Mouse (Mus musculus): ENCODE data around the gene Tor1aip1. TPM values are rescaled to one million over a fixed set of nuclear protein-coding genes. Genes with fewer than 3 reads are reported as not detected.

Tor1aip1 gene
- polyA plus RNA-seq, 1 experiment = 17.5 TPM

- WGBS = 86% methylated on average over 1 of the region's 1 CpGs
- H3K27ac ChIP-seq (ENCODE audit: insufficient read depth, low read length) = no peak overlapping the region
- H3K27me3 ChIP-seq (ENCODE audit: control insufficient read depth, insufficient read depth, low read length) = no peaks in the 10 kb centered on the region
- H3K36me3 ChIP-seq (ENCODE audit: control insufficient read depth, insufficient read depth, low read length) = peaks cover 45% of the 10 kb centered on the region
- no peak for DNase-seq (ENCODE audit: low read depth in 1 of 2, low spot score in 2 of 2)
- no peak overlapping the region for H3K4me3 ChIP-seq (ENCODE audit: extremely low read depth, insufficient read depth, insufficient read length)
- H3K4me1 ChIP-seq (ENCODE audit: control insufficient read depth, insufficient read depth, insufficient read length) = no peaks in the 10 kb centered on the region
- TF ChIP-seq POLR2A (IDR thresholded peaks at IDR 0.05; ENCODE audit: low read depth, low read length) (no peak), CTCF (IDR thresholded peaks at IDR 0.05; ENCODE audit: extremely low read depth, insufficient read depth, insufficient read length, insufficient replicate concordance) (no peak)
Measured at GRCm38 (mm10) chr1:156020402-156020801, 15.9 kb downstream of the Tor1aip1 start.

DNA sequence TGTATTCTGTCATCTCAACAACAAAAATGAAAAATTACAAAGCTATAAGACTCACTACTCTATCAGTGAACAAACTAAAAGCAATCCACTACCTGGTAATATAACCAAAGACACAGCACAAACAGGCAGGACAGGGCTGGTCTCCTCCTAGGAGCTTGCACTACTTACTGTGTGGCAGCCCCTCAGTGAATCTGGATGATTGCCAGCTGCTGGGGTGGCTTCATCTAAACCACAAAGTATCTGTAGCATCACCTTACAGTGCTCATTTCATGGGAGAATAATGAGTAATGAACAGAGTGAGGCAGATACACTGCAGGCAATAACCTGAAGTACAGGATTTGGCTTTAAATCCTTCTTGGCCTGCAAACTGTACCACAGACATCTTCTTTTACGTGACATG is 16.5 kb downstream of the Tor1aip1 start:
- no peaks in the 10 kb centered on the region for H3K27me3 ChIP-seq (ENCODE audit: control insufficient read depth, insufficient read depth, low read length)
- no peaks in the 10 kb centered on the region for H3K4me1 ChIP-seq (ENCODE audit: control insufficient read depth, insufficient read depth, insufficient read length)
- no peak overlapping the region for H3K27ac ChIP-seq (ENCODE audit: insufficient read depth, low read length)
- H3K36me3 ChIP-seq (ENCODE audit: control insufficient read depth, insufficient read depth, low read length) = peaks cover 44% of the 10 kb centered on the region
- H3K4me3 ChIP-seq (ENCODE audit: extremely low read depth, insufficient read depth, insufficient read length) = no peak overlapping the region
- no peak for DNase-seq (ENCODE audit: low read depth in 1 of 2, low spot score in 2 of 2)
- TF ChIP-seq POLR2A (IDR thresholded peaks at IDR 0.05; ENCODE audit: low read depth, low read length) = no peak
- no peak for TF ChIP-seq CTCF (IDR thresholded peaks at IDR 0.05; ENCODE audit: extremely low read depth, insufficient read depth, insufficient read length, insufficient replicate concordance)
- 88% methylated on average over 1 of the region's 1 CpGs for WGBS

DNA sequence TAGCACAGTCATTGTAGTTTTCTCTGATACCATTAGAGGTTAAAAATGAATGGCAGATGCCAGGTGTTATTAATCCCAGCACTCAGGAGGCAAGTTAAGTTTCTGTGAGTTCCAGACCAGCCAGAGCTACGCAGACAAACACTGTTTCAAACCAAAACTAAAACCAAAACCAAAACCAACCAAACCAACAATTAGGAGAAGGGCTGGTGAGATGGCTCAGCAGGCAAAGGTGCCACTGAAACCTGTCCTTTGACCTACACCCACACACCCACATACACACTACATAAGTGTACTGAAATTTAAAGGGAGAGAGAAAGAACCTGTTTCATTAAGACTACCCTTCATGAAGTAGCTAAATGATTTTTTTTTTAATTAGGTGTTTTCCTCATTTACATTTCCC is 27.3 kb downstream of the Tor1aip1 start:
- 66% methylated on average over 1 of the region's 1 CpGs for WGBS
- Histone ChIP-seq H3K4me1 (ENCODE audit: control insufficient read depth, insufficient read depth, insufficient read length) (no peaks in the 10 kb centered on the region), H3K36me3 (ENCODE audit: control insufficient read depth, insufficient read depth, low read length) (peaks cover 41% of the 10 kb centered on the region), H3K27ac (ENCODE audit: insufficient read depth, low read length) (no peak overlapping the region), H3K27me3 (ENCODE audit: control insufficient read depth, insufficient read depth, low read length) (no peaks in the 10 kb centered on the region), H3K4me3 (ENCODE audit: extremely low read depth, insufficient read depth, insufficient read length) (no peak overlapping the region)
- no peak for TF ChIP-seq CTCF (IDR thresholded peaks at IDR 0.05; ENCODE audit: extremely low read depth, insufficient read depth, insufficient read length, insufficient replicate concordance)
- TF ChIP-seq POLR2A (IDR thresholded peaks at IDR 0.05; ENCODE audit: low read depth, low read length) = no peak
- DNase-seq (ENCODE audit: low read depth in 1 of 2, low spot score in 2 of 2) = no peak

- no peak overlapping the region for H3K27ac ChIP-seq (ENCODE audit: insufficient read depth, low read length)
- H3K4me3 ChIP-seq (ENCODE audit: extremely low read depth, insufficient read depth, insufficient read length) = no peak overlapping the region
- H3K4me1 ChIP-seq (ENCODE audit: control insufficient read depth, insufficient read depth, insufficient read length) = no peaks in the 10 kb centered on the region
- TF ChIP-seq POLR2A (IDR thresholded peaks at IDR 0.05; ENCODE audit: low read depth, low read length) (no peak), CTCF (IDR thresholded peaks at IDR 0.05; ENCODE audit: extremely low read depth, insufficient read depth, insufficient read length, insufficient replicate concordance) (no peak)
- H3K27me3 ChIP-seq (ENCODE audit: control insufficient read depth, insufficient read depth, low read length) = no peaks in the 10 kb centered on the region
- DNase-seq (ENCODE audit: low read depth in 1 of 2, low spot score in 2 of 2) = no peak
- 91% methylated on average over 11 of the region's 11 CpGs for WGBS
- H3K36me3 ChIP-seq (ENCODE audit: control insufficient read depth, insufficient read depth, low read length) = peaks cover 34% of the 10 kb centered on the region
Measured at GRCm38 (mm10) chr1:156005906-156006305, 30.4 kb downstream of the Tor1aip1 start.

GRCm38 (mm10) chr1:156003201-156003935 is 32.9 kb downstream of the Tor1aip1 start:
- Histone ChIP-seq H3K36me3 (ENCODE audit: control insufficient read depth, insufficient read depth, low read length) (peaks cover 26% of the 10 kb centered on the region), H3K4me1 (ENCODE audit: control insufficient read depth, insufficient read depth, insufficient read length) (no peaks in the 10 kb centered on the region), H3K27me3 (ENCODE audit: control insufficient read depth, insufficient read depth, low read length) (no peaks in the 10 kb centered on the region), H3K4me3 (ENCODE audit: extremely low read depth, insufficient read depth, insufficient read length) (no peak overlapping the region), H3K27ac (ENCODE audit: insufficient read depth, low read length) (no peak overlapping the region)
- 92% methylated on average over 7 of the region's 7 CpGs for WGBS
- DNase-seq (ENCODE audit: low read depth in 1 of 2, low spot score in 2 of 2) = no peak
- TF ChIP-seq POLR2A (IDR thresholded peaks at IDR 0.05; ENCODE audit: low read depth, low read length) (no peak), CTCF (IDR thresholded peaks at IDR 0.05; ENCODE audit: extremely low read depth, insufficient read depth, insufficient read length, insufficient replicate concordance) (no peak)

DNA sequence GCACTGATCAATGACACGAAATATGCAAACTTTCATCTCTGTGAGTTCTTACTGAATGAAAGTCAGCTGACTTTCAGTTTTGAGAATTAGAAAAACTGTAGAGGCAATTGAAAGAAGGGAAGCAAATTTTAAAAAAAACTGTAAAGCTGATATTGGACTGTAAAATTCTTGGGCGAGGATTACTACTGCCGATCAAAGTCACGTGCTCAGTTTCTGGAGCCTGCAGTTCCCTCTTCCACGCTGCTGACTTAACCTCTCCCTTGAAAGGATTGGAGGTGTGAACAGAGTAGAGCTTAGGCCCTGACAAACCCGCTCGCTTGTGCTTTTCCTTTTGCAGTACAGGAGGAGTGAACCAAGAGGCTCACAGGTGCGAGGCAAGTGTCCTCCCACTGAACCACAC is 33.9 kb downstream of the Tor1aip1 start:
- no peaks in the 10 kb centered on the region for H3K4me1 ChIP-seq (ENCODE audit: control insufficient read depth, insufficient read depth, insufficient read length)
- no peak overlapping the region for H3K4me3 ChIP-seq (ENCODE audit: extremely low read depth, insufficient read depth, insufficient read length)
- 81% methylated on average over 8 of the region's 8 CpGs for WGBS
- DNase-seq (ENCODE audit: low read depth in 1 of 2, low spot score in 2 of 2) = no peak
- H3K27me3 ChIP-seq (ENCODE audit: control insufficient read depth, insufficient read depth, low read length) = no peaks in the 10 kb centered on the region
- TF ChIP-seq POLR2A (IDR thresholded peaks at IDR 0.05; ENCODE audit: low read depth, low read length) (no peak), CTCF (IDR thresholded peaks at IDR 0.05; ENCODE audit: extremely low read depth, insufficient read depth, insufficient read length, insufficient replicate concordance) (no peak)
- H3K27ac ChIP-seq (ENCODE audit: insufficient read depth, low read length) = no peak overlapping the region
- peaks cover 20% of the 10 kb centered on the region for H3K36me3 ChIP-seq (ENCODE audit: control insufficient read depth, insufficient read depth, low read length)

- WGBS = 71% methylated on average over 2 of the region's 2 CpGs
- H3K4me3 ChIP-seq (ENCODE audit: extremely low read depth, insufficient read depth, insufficient read length) = no peak overlapping the region
- H3K36me3 ChIP-seq (ENCODE audit: control insufficient read depth, insufficient read depth, low read length) = no peaks in the 10 kb centered on the region
- no peaks in the 10 kb centered on the region for H3K27me3 ChIP-seq (ENCODE audit: control insufficient read depth, insufficient read depth, low read length)
- H3K4me1 ChIP-seq (ENCODE audit: control insufficient read depth, insufficient read depth, insufficient read length) = no peaks in the 10 kb centered on the region
- DNase-seq (ENCODE audit: low read depth in 1 of 2, low spot score in 2 of 2) = no peak
- no peak overlapping the region for H3K27ac ChIP-seq (ENCODE audit: insufficient read depth, low read length)
- no peak for TF ChIP-seq POLR2A (IDR thresholded peaks at IDR 0.05; ENCODE audit: low read depth, low read length)
- TF ChIP-seq CTCF (IDR thresholded peaks at IDR 0.05; ENCODE audit: extremely low read depth, insufficient read depth, insufficient read length, insufficient replicate concordance) = no peak
Measured at GRCm38 (mm10) chr1:155995612-155996011, 40.7 kb downstream of the Tor1aip1 start.

All from spleen, adult 2 months (tissue).